9 mouse cellular contexts compared by ENCODE assay signal in the genomic region with DNA sequence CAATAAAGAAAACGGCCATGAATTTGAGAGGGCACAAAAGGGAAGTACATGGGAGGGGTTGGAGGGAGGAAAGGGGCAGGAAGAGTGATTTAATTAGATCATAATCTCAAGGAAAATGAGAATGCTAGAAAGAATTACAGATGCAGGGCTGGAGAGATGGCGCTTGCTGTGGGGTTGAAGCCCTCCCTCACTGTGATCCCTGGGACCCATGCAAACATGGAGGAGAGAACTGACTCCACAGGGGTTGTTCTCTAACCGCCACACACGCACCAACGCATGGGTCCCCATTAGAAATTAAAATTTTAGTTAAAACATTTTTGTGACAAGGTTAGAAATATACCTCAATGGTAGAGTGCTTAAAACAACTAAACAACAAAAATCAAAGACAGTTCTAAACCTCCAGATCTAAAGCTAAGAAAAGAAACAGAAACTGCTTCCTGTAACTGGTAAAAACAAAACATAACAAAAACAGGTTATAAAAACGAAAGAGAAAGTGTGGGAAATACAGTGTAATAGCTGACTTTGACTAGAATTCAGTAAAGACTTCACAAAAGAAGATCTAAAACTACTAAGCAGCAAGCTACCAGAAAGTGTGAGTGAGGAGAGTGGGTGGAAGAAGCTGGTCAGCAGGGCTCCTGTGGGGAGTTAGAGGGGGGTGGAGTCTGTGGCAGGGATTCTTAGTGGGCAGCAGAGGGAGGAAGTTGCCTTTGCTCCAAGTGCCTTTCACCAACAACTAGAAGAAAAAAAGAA. TPM values are rescaled to one million over a fixed set of nuclear protein-coding genes. Genes with fewer than 3 reads are reported as not detected.
DNase-seq lines count a peak whose midpoint lies in the region; ATAC-seq lines count a peak whose summit lies in the region.
"Had no signal": no experiment of that assay in that cellular context is flagged by ENCODE, and none has a peak within 500 bp of the region (broad histone marks: within the 10 kb centered on the region; RNA-seq: fewer than 3 reads in every experiment).

No protein-coding gene starts in this region.

- peak; percentile 25 for DNase-seq in ovary, postnatal 36 days (ENCODE audit: low spot score)
- no peak for DNase-seq in ovary, postnatal 10 days (ENCODE audit: low spot score)
- peak; percentile 21 to 59 for DNase-seq in adrenal gland, postnatal 36 days
- DNase-seq in limb, embryonic 10.5 days (ENCODE audit: low spot score): no peak
- DNase-seq in cerebellum, adult 9-10 months: no peak
- no peak for DNase-seq in cerebellum, adult 11 months

- no peaks in the 10 kb centered on the region for H3K27me3 ChIP-seq in limb, embryonic 10.5 days (ENCODE audit: low read depth, poor library complexity, severe bottlenecking)
- H3K27me3 ChIP-seq: limb, embryonic 13.5 days had no signal

- H3K27ac ChIP-seq in macrophage: peak overlapping the region; percentile 86
- no peak overlapping the region for H3K27ac ChIP-seq in limb, embryonic 10.5 days
- H3K27ac ChIP-seq: limb, embryonic 13.5 days had no signal

- no peaks in the 10 kb centered on the region for H3K9me3 ChIP-seq in limb, embryonic 10.5 days (replicated peaks)
- H3K9me3 ChIP-seq: limb, embryonic 13.5 days had no signal

- H3K36me3 ChIP-seq in macrophage (ENCODE audit: inconsistent target): peaks cover 10% of the 10 kb centered on the region; the same call in 1 of the 2 replicates
- H3K36me3 ChIP-seq in limb, embryonic 10.5 days: peaks cover 54% of the 10 kb centered on the region

- H3K4me3 ChIP-seq in macrophage (ENCODE audit: inconsistent target): peak overlapping the region; percentile 29; the same call in 1 of the 2 replicates
- H3K4me3 ChIP-seq in limb, embryonic 10.5 days: no peak overlapping the region
- H3K4me3 ChIP-seq: limb, embryonic 13.5 days had no signal

- peak; percentile 65 for ATAC-seq in inflammation-experienced regulatory T-cells, adult 6 months

- peaks cover 14% of the 10 kb centered on the region for H3K4me1 ChIP-seq in limb, embryonic 10.5 days

- 13% methylated on average over 6 of the region's 6 CpGs for WGBS in macrophage (ENCODE audit: missing documents)
- 88% methylated on average over 6 of the region's 6 CpGs for WGBS in limb, embryonic 10.5 days

- H3K79me2 ChIP-seq in macrophage (ENCODE audit: inconsistent target): peaks cover 31% of the 10 kb centered on the region

RNA-seq across cellular contexts. Expression of a gene that starts 3.1 kb away (rescaled TPM):
- total RNA-seq in adrenal gland, postnatal 36 days (2021): 1 to 10 TPM; 5.7 to 5.9 TPM
- 10 to 100 TPM; 18.6 to 30.7 (median 21.8) TPM for polyA plus RNA-seq in inflammation-experienced regulatory T-cells, adult 6 months (2017; shearing (Covaris generic))
- 100 to 1,000 TPM in 1 of 26 experiments, 10 to 100 TPM in 24, 1 to 10 TPM in 1; 8.6 to 155 (median 38.4) TPM for total RNA-seq in macrophage (2018; cell fraction: chromatin; rRNA removed)
- total RNA-seq in macrophage (2018; cell fraction: cytosol; rRNA removed): 10 to 100 TPM in 24 of 26 experiments, 1 to 10 TPM in 2; 9.5 to 45.0 (median 17.8) TPM
- 100 to 1,000 TPM in 1 of 26 experiments, 10 to 100 TPM in 24, 1 to 10 TPM in 1; 8.5 to 101 (median 37.6) TPM for total RNA-seq in macrophage (2018; cell fraction: nucleus; rRNA removed)
- polyA plus RNA-seq in macrophage (2018): 10.6 to 26.0 TPM (median 16.2 TPM) in 3 replicates
- polyA plus RNA-seq in limb, embryonic 10.5 days (2016; fragmentation: Nextera tagmentation; extraction: Ambion mirVana): 16.6 and 23.8 TPM in 2 replicates

Comparison
In these comparisons a context has a peak if more than half of its experiments do, and no peak if none do; other contexts are left out.
1. DNase-seq: peak in ovary, postnatal 36 days (single experiment) and adrenal gland, postnatal 36 days (2 of 2); none in ovary, postnatal 10 days (single experiment), limb, embryonic 10.5 days (single experiment), cerebellum, adult 9-10 months (single experiment) and cerebellum, adult 11 months (single experiment).